Mouse (Mus musculus) effector memory CD4-positive, alpha-beta T cell, adult 7 months (primary cell): ENCODE results near the gene Rpl4. TPM values are rescaled to one million over a fixed set of nuclear protein-coding genes. Genes with fewer than 3 reads are reported as not detected.

Experiments used
- polyA plus RNA-seq: library from polyadenylated mRNA; unstranded; fragments of 100-300 nt; shearing (Covaris generic); gene quantifications from one replicate; pipeline ENCODE4 v1.2.1, GENCODE M21; 2017

The Rpl4 gene
- polyA plus RNA-seq: 1,626 TPM

GRCm38 (mm10) chr9:64172816-64173665, at the start of gene Rpl4, which contains the start of gene Zwilch:
TSS of gene Rpl4 (plus strand) at chr9:64173375.
TSS of gene Zwilch (minus strand) at chr9:64173104.

GRCm38 (mm10) chr9:64178974-64179646, 5.9 kb downstream of the Rpl4 start, which contains the start of gene Snapc5:
TSS of gene Snapc5 (plus strand) at chr9:64179274.

Other genes with a start within 250 kb of the Rpl4 start
- gene Smad6, start 151.3 kb upstream of the Rpl4 start, polyA plus RNA-seq: not detected
- gene Lctl, start 56.2 kb upstream of the Rpl4 start, polyA plus RNA-seq: 2.8 TPM
- gene Zwilch, start 271 bp upstream of the Rpl4 start, polyA plus RNA-seq: 2.4 TPM
- 30.1 TPM for gene Snapc5, start 5.9 kb downstream of the Rpl4 start, polyA plus RNA-seq
- gene Uchl4, start 61.8 kb downstream of the Rpl4 start, polyA plus RNA-seq: 11.6 TPM
- gene Map2k1, start 80.3 kb downstream of the Rpl4 start, polyA plus RNA-seq: 84.9 TPM
- gene Tipin, start 108.2 kb downstream of the Rpl4 start, polyA plus RNA-seq: 20.1 TPM
- gene Dis3l, start 167.9 kb downstream of the Rpl4 start, polyA plus RNA-seq: 15.7 TPM
- 0.20 TPM for gene Megf11, start 212.3 kb downstream of the Rpl4 start, polyA plus RNA-seq